Mouse (Mus musculus) kidney, adult 2 months (tissue): ENCODE data around the gene Ccdc82. TPM values are rescaled to one million over a fixed set of nuclear protein-coding genes. Genes with fewer than 3 reads are reported as not detected.

Source experiments
- DNase-seq: peaks from one replicate; pipeline ENCODE4 v3.0.0; 2021
- H3K27ac ChIP-seq: fragments of 200-500 bp; 2 replicates; pipeline ENCODE4 v1.5.1; 2012; ENCODE audit warnings: low read depth, low read length, control low read depth, inconsistent platforms; ENCODE audit not compliant: insufficient read depth
- H3K27me3 ChIP-seq: fragments of 200-500 bp; replicated peaks from 2 replicates; pipeline ENCODE4 v1.6.1; 2012; ENCODE audit warnings: mild to moderate bottlenecking, moderate library complexity, low read length, inconsistent platforms; ENCODE audit not compliant: control insufficient read depth, insufficient read depth
- H3K36me3 ChIP-seq: fragments of 200-500 bp; 2 replicates; pipeline ENCODE4 v1.6.1; 2012; ENCODE audit warnings: mild to moderate bottlenecking, moderate library complexity, low read length, inconsistent platforms; ENCODE audit not compliant: control insufficient read depth, insufficient read depth
- H3K4me1 ChIP-seq: fragments of 200-500 bp; 2 replicates; pipeline ENCODE4 v1.6.1; 2011; ENCODE audit warnings: low read length; ENCODE audit not compliant: control insufficient read depth, insufficient read depth
- H3K4me3 ChIP-seq: fragments of 200-500 bp; 2 replicates; pipeline ENCODE4 v1.5.1; 2011; ENCODE audit warnings: mild to moderate bottlenecking, low read depth, low read length, control low read depth; ENCODE audit not compliant: insufficient read depth
- CTCF ChIP-seq: fragments of 200-500 bp; conservative IDR thresholded peaks from 2 replicates; pipeline ENCODE4 v1.5.1; 2011; ENCODE audit warnings: low read depth, mild to moderate bottlenecking, control low read depth, low read length, moderate library complexity, mixed read lengths; ENCODE audit not compliant: insufficient read depth, insufficient read length
- POLR2A ChIP-seq: fragments of 200-500 bp; IDR thresholded peaks from one replicate; pipeline ENCODE4 v1.6.1; 2011; ENCODE audit warnings: low read depth, low read length, control low read depth
- WGBS: fragments of 180-500 bp; shearing (Covaris S2); methylation state at CpG from one replicate; pipeline ENCODE4 v1.1.7; 2018; 5-methylcytosine and 5-hydroxymethylcytosine counted together
- polyA plus RNA-seq: library from polyadenylated mRNA; depleted of rRNA; stranded (reverse); fragments of >200 nt; gene quantifications from 2 replicates; pipeline ENCODE4 v1.2.3, GENCODE M21; 2012

Ccdc82 gene
- polyA plus RNA-seq, 1 experiment, result 6.7 TPM

GRCm38 (mm10) chr9:13306471-13306870 is 59.7 kb downstream of the Ccdc82 start:
- 97% methylated on average over 3 of the region's 3 CpGs for WGBS

GRCm38 (mm10) chr9:13307226-13307625 is 60.5 kb downstream of the Ccdc82 start:
- H3K36me3 ChIP-seq, result no peaks in the 10 kb centered on the region
- 71% methylated on average over 4 of the region's 4 CpGs for WGBS
- no peak for DNase-seq
- H3K27me3 ChIP-seq, result no peaks in the 10 kb centered on the region
- no peak overlapping the region for H3K27ac ChIP-seq
- TF ChIP-seq CTCF (no peak), POLR2A (no peak)
- peaks cover 5% of the 10 kb centered on the region; the same call in 1 of the 2 replicates for H3K4me1 ChIP-seq
- no peak overlapping the region for H3K4me3 ChIP-seq

More at GRCm38 (mm10) chr9:13306471-13306870, 59.7 kb downstream of the Ccdc82 start:
- TF ChIP-seq POLR2A, result no peak
- TF ChIP-seq CTCF, result no peak
- Histone ChIP-seq H3K4me1 (peaks cover 11% of the 10 kb centered on the region), H3K36me3 (no peaks in the 10 kb centered on the region), H3K27ac (no peak overlapping the region), H3K4me3 (no peak overlapping the region), H3K27me3 (no peaks in the 10 kb centered on the region)
- DNase-seq, result no peak

- no peak overlapping the region for H3K4me3 ChIP-seq
- no peak overlapping the region for H3K27ac ChIP-seq
- H3K27me3 ChIP-seq, result no peaks in the 10 kb centered on the region
- no peak for TF ChIP-seq CTCF
- TF ChIP-seq POLR2A, result no peak
- no peaks in the 10 kb centered on the region for H3K36me3 ChIP-seq
- DNase-seq, result no peak
- peaks cover 4% of the 10 kb centered on the region; the same call in 1 of the 2 replicates for H3K4me1 ChIP-seq
- 40% methylated on average over 8 of the region's 8 CpGs for WGBS
These were observed 62.0 kb downstream of the Ccdc82 start for GRCm38 (mm10) chr9:13308718-13309117.

GRCm38 (mm10) chr9:13309807-13310206 is 63.1 kb downstream of the Ccdc82 start:
- WGBS, result 89% methylated on average over 7 of the region's 7 CpGs
- no peaks in the 10 kb centered on the region for H3K4me1 ChIP-seq
- no peak overlapping the region for H3K27ac ChIP-seq
- H3K4me3 ChIP-seq, result no peak overlapping the region
- no peaks in the 10 kb centered on the region for H3K27me3 ChIP-seq
- TF ChIP-seq CTCF (no peak), POLR2A (no peak)
- DNase-seq, result no peak
- H3K36me3 ChIP-seq, result no peaks in the 10 kb centered on the region

GRCm38 (mm10) chr9:13310236-13310635 is 63.5 kb downstream of the Ccdc82 start:
- 0 out of 2 replicates have a peak, but pooled peaks cover under 1% of the 10 kb centered on the region for H3K4me1 ChIP-seq
- DNase-seq, result no peak
- TF ChIP-seq CTCF, result no peak
- TF ChIP-seq POLR2A, result no peak
- 87% methylated on average over 3 of the region's 3 CpGs for WGBS
- no peaks in the 10 kb centered on the region for H3K27me3 ChIP-seq
- no peak overlapping the region for H3K4me3 ChIP-seq
- no peak overlapping the region for H3K27ac ChIP-seq
- no peaks in the 10 kb centered on the region for H3K36me3 ChIP-seq

- 39% methylated on average over 2 of the region's 2 CpGs for WGBS
- no peaks in the 10 kb centered on the region for H3K27me3 ChIP-seq
- no peak overlapping the region for H3K4me3 ChIP-seq
- no peak for DNase-seq
- 0 out of 2 replicates have a peak, but pooled peaks cover 3% of the 10 kb centered on the region for H3K4me1 ChIP-seq
- TF ChIP-seq CTCF, result no peak
- no peak for TF ChIP-seq POLR2A
- no peaks in the 10 kb centered on the region for H3K36me3 ChIP-seq
- H3K27ac ChIP-seq, result no peak overlapping the region
These were observed 64.3 kb downstream of the Ccdc82 start for GRCm38 (mm10) chr9:13311094-13311493.

GRCm38 (mm10) chr9:13313923-13314322 is 67.2 kb downstream of the Ccdc82 start:
- no peaks in the 10 kb centered on the region for H3K27me3 ChIP-seq
- TF ChIP-seq CTCF (no peak), POLR2A (no peak)
- 0 out of 2 replicates have a peak, but pooled peaks cover 3% of the 10 kb centered on the region for H3K4me1 ChIP-seq
- DNase-seq, result no peak
- H3K36me3 ChIP-seq, result no peaks in the 10 kb centered on the region
- no peak overlapping the region for H3K4me3 ChIP-seq
- no peak overlapping the region for H3K27ac ChIP-seq
- 96% methylated on average over 2 of the region's 2 CpGs for WGBS
